Mouse (Mus musculus) limb, embryonic 15.5 days (tissue): ENCODE results near the gene Fam69b. TPM values are rescaled to one million over a fixed set of nuclear protein-coding genes. Genes with fewer than 3 reads are reported as not detected.

Experiments used
- ATAC-seq: fragments of 200-750 bp; cut with Nextera tagmentation; 2 replicates; pipeline ENCODE4 v1.8.0; 2017; ENCODE audit warnings: low read depth, moderate TSS enrichment; ENCODE audit not compliant: insufficient number of reproducible peaks, low FRiP score, low TSS enrichment
- H3K27ac ChIP-seq: fragments of 300-500 bp; sonication (generic); 2 replicates; pipeline ENCODE4 v1.5.1; 2015; ENCODE audit warnings: moderate library complexity, mild to moderate bottlenecking, inconsistent platforms
- H3K27me3 ChIP-seq: fragments of 300-500 bp; sonication (generic); 2 replicates; pipeline ENCODE4 v1.6.1; 2015; ENCODE audit warnings: inconsistent platforms
- H3K36me3 ChIP-seq: fragments of 300-500 bp; sonication (generic); 2 replicates; pipeline ENCODE4 v1.6.1; 2015; ENCODE audit warnings: inconsistent platforms
- H3K4me1 ChIP-seq: fragments of 300-500 bp; sonication (generic); 2 replicates; pipeline ENCODE4 v1.6.1; 2015; ENCODE audit warnings: inconsistent platforms
- H3K4me2 ChIP-seq: fragments of 300-500 bp; sonication (generic); 2 replicates; pipeline ENCODE4 v1.6.1; 2015; ENCODE audit warnings: mild to moderate bottlenecking, inconsistent platforms
- H3K4me3 ChIP-seq: fragments of 300-500 bp; sonication (generic); 2 replicates; pipeline ENCODE4 v1.5.1; 2015; ENCODE audit warnings: mild to moderate bottlenecking, inconsistent platforms
- H3K9ac ChIP-seq: fragments of 300-500 bp; sonication (generic); 2 replicates; pipeline ENCODE4 v1.6.1; 2015; ENCODE audit warnings: inconsistent platforms
- H3K9me3 ChIP-seq: fragments of 300-500 bp; sonication (generic); 2 replicates; pipeline ENCODE4 v1.6.1; 2016; ENCODE audit warnings: inconsistent platforms
- WGBS: fragments of 180-500 bp; shearing (Covaris S2); methylation state at CpG from one replicate; pipeline ENCODE4 v1.1.7; 2015; 5-methylcytosine and 5-hydroxymethylcytosine counted together
- polyA plus RNA-seq: library from polyadenylated mRNA; unstranded; fragments of >200 nt; fragmentation: Nextera tagmentation; extraction: Ambion mirVana; gene quantifications from 2 replicates; pipeline ENCODE4 v1.2.1, GENCODE M21; 2015

Fam69b gene
- polyA plus RNA-seq, 1 experiment from 2014 or later: 42.8 TPM

- no peak for ATAC-seq
- H3K9ac ChIP-seq: no peak overlapping the region
- H3K36me3 ChIP-seq: peaks cover 42% of the 10 kb centered on the region
- H3K27me3 ChIP-seq: no peaks in the 10 kb centered on the region
- H3K4me1 ChIP-seq: peaks cover 37% of the 10 kb centered on the region
- 70% methylated on average over 16 of the region's 16 CpGs for WGBS
- no peak overlapping the region for H3K27ac ChIP-seq
- H3K4me2 ChIP-seq: no peak overlapping the region
- no peak overlapping the region for H3K4me3 ChIP-seq
- H3K9me3 ChIP-seq: no peaks in the 10 kb centered on the region
Observed at GRCm38 (mm10) chr2:26632541-26633395, 4.5 kb downstream of the Fam69b start.

- WGBS: 68% methylated on average over 4 of the region's 4 CpGs
- Histone ChIP-seq H3K4me1 (peaks cover 40% of the 10 kb centered on the region), H3K9ac (no peak overlapping the region), H3K36me3 (peaks cover 48% of the 10 kb centered on the region), H3K9me3 (no peaks in the 10 kb centered on the region), H3K27ac (no peak overlapping the region), H3K27me3 (no peaks in the 10 kb centered on the region), H3K4me2 (no peak overlapping the region), H3K4me3 (no peak overlapping the region)
- no peak for ATAC-seq
Observed at GRCm38 (mm10) chr2:26633953-26634530, 5.8 kb downstream of the Fam69b start.

GRCm38 (mm10) chr2:26634629-26635488 is 6.6 kb downstream of the Fam69b start:
- Histone ChIP-seq H3K9me3 (no peaks in the 10 kb centered on the region), H3K36me3 (peaks cover 48% of the 10 kb centered on the region), H3K4me2 (no peak overlapping the region), H3K4me3 (no peak overlapping the region), H3K4me1 (peaks cover 34% of the 10 kb centered on the region), H3K27me3 (no peaks in the 10 kb centered on the region), H3K9ac (no peak overlapping the region), H3K27ac (peak overlapping the region; percentile 2; the same call in 1 of the 2 replicates)
- WGBS: 62% methylated on average over 12 of the region's 12 CpGs
- no peak for ATAC-seq

GRCm38 (mm10) chr2:26635489-26636324 is 7.5 kb downstream of the Fam69b start:
- no peak for ATAC-seq
- Histone ChIP-seq H3K36me3 (peaks cover 48% of the 10 kb centered on the region), H3K27ac (peak overlapping the region; percentile 2; the same call in 1 of the 2 replicates), H3K4me1 (peaks cover 31% of the 10 kb centered on the region), H3K9me3 (no peaks in the 10 kb centered on the region), H3K4me3 (no peak overlapping the region), H3K9ac (no peak overlapping the region), H3K4me2 (no peak overlapping the region), H3K27me3 (no peaks in the 10 kb centered on the region)
- 75% methylated on average over 21 of the region's 21 CpGs for WGBS

- Histone ChIP-seq H3K4me1 (peaks cover 30% of the 10 kb centered on the region), H3K36me3 (peaks cover 48% of the 10 kb centered on the region), H3K4me2 (no peak overlapping the region), H3K9me3 (no peaks in the 10 kb centered on the region), H3K27me3 (no peaks in the 10 kb centered on the region), H3K4me3 (no peak overlapping the region), H3K9ac (no peak overlapping the region), H3K27ac (no peak overlapping the region)
- 58% methylated on average over 2 of the region's 2 CpGs for WGBS
- no peak for ATAC-seq
Observed at GRCm38 (mm10) chr2:26636325-26636635, 8.0 kb downstream of the Fam69b start.

GRCm38 (mm10) chr2:26637316-26637932 is 9.2 kb downstream of the Fam69b start:
- Histone ChIP-seq H3K9ac (0 out of 2 replicates have a peak overlapping the region, but pooled peaks have one; percentile 4), H3K9me3 (no peaks in the 10 kb centered on the region), H3K4me1 (peaks cover 30% of the 10 kb centered on the region), H3K4me2 (no peak overlapping the region), H3K27me3 (no peaks in the 10 kb centered on the region), H3K4me3 (0 out of 2 replicates have a peak overlapping the region, but pooled peaks have one; percentile 7), H3K27ac (no peak overlapping the region), H3K36me3 (peaks cover 48% of the 10 kb centered on the region)
- no peak for ATAC-seq
- 76% methylated on average over 4 of the region's 4 CpGs for WGBS

DNA sequence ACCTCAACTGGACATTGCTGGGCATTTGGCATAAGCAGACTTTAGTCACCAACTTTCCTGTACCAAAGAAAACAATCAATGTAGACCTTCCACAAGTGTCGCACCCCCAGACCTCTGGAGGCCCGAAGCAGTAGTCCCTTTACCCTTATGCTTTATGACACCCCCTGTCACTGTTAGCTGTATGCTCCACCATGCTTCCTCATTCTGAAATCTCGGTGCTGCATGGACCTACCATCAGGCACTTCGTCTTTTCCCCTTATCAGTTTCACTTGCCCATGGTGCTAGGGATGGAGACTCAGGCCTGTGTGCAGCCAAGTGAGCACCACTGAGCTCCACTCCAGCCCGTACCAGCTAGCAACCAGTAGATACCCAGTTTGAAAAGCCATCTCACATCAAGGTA is 9.8 kb downstream of the Fam69b start:
- Histone ChIP-seq H3K27ac (no peak overlapping the region), H3K9me3 (no peaks in the 10 kb centered on the region)

DNA sequence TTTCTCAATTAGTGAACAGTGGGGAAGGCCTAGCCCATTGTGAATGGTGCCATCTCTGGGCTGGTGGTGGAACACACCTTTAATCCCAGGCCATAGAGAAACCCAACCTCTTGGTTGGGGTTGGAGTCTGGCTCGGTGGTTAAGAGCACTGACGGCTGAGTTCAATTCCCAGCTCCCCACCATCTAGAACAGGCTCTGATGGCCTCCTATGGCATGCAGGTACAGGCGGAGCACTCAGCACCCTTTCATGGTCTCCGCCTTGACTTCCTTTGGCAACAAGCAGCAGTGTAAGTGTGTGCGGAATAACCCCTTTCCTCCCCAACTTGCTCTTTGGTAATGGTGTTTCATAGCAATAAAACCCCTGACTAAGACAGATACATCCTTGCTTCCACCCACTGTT is 10.3 kb downstream of the Fam69b start:
- 66% methylated on average over 5 of the region's 5 CpGs for WGBS
- H3K27ac ChIP-seq: 0 out of 2 replicates have a peak overlapping the region, but pooled peaks have one; percentile 7
- H3K27me3 ChIP-seq: no peaks in the 10 kb centered on the region
- H3K9ac ChIP-seq: no peak overlapping the region; the same call in 1 of the 2 replicates
- H3K4me2 ChIP-seq: peak overlapping the region; percentile 74
- ATAC-seq: no peak
- H3K4me3 ChIP-seq: peak overlapping the region; percentile 69
- H3K4me1 ChIP-seq: peaks cover 30% of the 10 kb centered on the region
- no peaks in the 10 kb centered on the region for H3K9me3 ChIP-seq
- peaks cover 46% of the 10 kb centered on the region for H3K36me3 ChIP-seq

More for the DNA sequence above, 9.8 kb downstream of the Fam69b start:
- H3K27me3 ChIP-seq: no peaks in the 10 kb centered on the region
- peaks cover 48% of the 10 kb centered on the region for H3K36me3 ChIP-seq
- peaks cover 30% of the 10 kb centered on the region for H3K4me1 ChIP-seq
- H3K4me2 ChIP-seq: peak overlapping the region; percentile 74
- 79% methylated on average over 5 of the region's 5 CpGs for WGBS
- H3K9ac ChIP-seq: 0 out of 2 replicates have a peak overlapping the region, but pooled peaks have one; percentile 4
- peak overlapping the region; percentile 7; the same call in 1 of the 2 replicates for H3K4me3 ChIP-seq
- ATAC-seq: no peak

DNA sequence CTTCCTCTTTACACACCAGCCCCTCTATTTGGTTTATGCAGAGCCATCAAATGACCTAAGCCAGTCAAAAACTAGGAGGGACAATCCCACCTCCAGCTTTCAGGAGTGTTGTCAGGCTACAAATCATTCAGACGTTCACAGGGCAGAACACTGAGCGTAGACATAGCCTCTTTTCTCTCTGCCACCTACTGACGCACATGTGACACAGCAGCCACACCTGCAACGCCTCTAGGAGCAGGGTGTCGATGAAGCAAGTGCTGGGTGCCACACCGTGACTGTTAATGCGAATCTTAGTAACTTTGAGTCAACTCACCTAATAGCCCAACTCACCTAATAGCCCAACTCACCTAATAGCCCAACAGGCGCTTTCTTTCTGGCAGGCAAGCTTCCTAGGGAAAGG is 10.8 kb downstream of the Fam69b start:
- Histone ChIP-seq H3K27me3 (no peaks in the 10 kb centered on the region), H3K9me3 (no peaks in the 10 kb centered on the region), H3K27ac (peak overlapping the region; percentile 58; the same call in 1 of the 2 replicates), H3K4me3 (peak overlapping the region; percentile 69), H3K4me1 (peaks cover 30% of the 10 kb centered on the region), H3K36me3 (peaks cover 42% of the 10 kb centered on the region), H3K4me2 (peak overlapping the region; percentile 74), H3K9ac (peak overlapping the region; percentile 78)
- no peak for ATAC-seq
- WGBS: 3% methylated on average over 8 of the region's 8 CpGs

- Histone ChIP-seq H3K4me1 (peaks cover 30% of the 10 kb centered on the region), H3K9me3 (no peaks in the 10 kb centered on the region), H3K4me3 (peak overlapping the region; percentile 69), H3K27ac (peak overlapping the region; percentile 84), H3K9ac (peak overlapping the region; percentile 78), H3K36me3 (peaks cover 32% of the 10 kb centered on the region), H3K27me3 (no peaks in the 10 kb centered on the region), H3K4me2 (peak overlapping the region; percentile 74)
- ATAC-seq: peak; percentile 85
- WGBS: 2% methylated on average over 49 of the region's 49 CpGs
Observed at GRCm38 (mm10) chr2:26639838-26640830, 11.9 kb downstream of the Fam69b start.
